Mouse (Mus musculus) testis, adult 2 months (tissue): ENCODE measurements around the gene Metap1.

Experiments
- CTCF ChIP-seq: fragments of 200-500 bp; IDR thresholded peaks from 2 replicates; pipeline ENCODE4 v1.5.1; 2012; ENCODE audit warnings: low read depth, mild to moderate bottlenecking, inconsistent platforms, low read length, moderate library complexity; ENCODE audit not compliant: control insufficient read depth, insufficient read depth, insufficient replicate concordance
- POLR2A ChIP-seq: fragments of 200-500 bp; IDR thresholded peaks from 2 replicates; pipeline ENCODE4 v1.6.1; 2012; ENCODE audit warnings: low read depth, mild to moderate bottlenecking, inconsistent platforms, low read length, moderate library complexity; ENCODE audit not compliant: control insufficient read depth

- TF ChIP-seq POLR2A (no peak), CTCF (no peak)
These were observed 9.8 kb downstream of the Metap1 start for GRCm38 (mm10) chr3:138479489-138479888.
